Mouse (Mus musculus): Measurements from ENCODE around the gene Rimkla. TPM values are rescaled to one million over a fixed set of nuclear protein-coding genes. Genes with fewer than 3 reads are reported as not detected.

Gene Rimkla
- polyA plus RNA-seq, 1 experiment from 2014 or later, result 0.34 TPM

- Histone ChIP-seq H3K9ac (ENCODE audit: low read depth, low read length) (peak overlapping the region; percentile 82; the same call in 1 of the 2 replicates), H3K4me2 (peak overlapping the region; percentile 95), H3K36me3 (ENCODE audit: control insufficient read depth, insufficient read depth, low read length) (no peaks in the 10 kb centered on the region), H3K27me3 (replicated peaks; ENCODE audit: control insufficient read depth, insufficient read depth, low read length) (no peaks in the 10 kb centered on the region), H3K4me3 (ENCODE audit: low read depth, low read length) (peak overlapping the region; percentile 81), H3K9me3 (ENCODE audit: control insufficient read depth, low read length) (no peaks in the 10 kb centered on the region), H3K27ac (ENCODE audit: low read depth, low read length) (no peak overlapping the region), H3K4me1 (replicated peaks; ENCODE audit: control insufficient read depth, insufficient read depth, low read length) (peaks cover 20% of the 10 kb centered on the region)
- ATAC-seq (replicated peaks; ENCODE audit: low FRiP score) (no peak), DNase-seq (ENCODE audit: low spot score) (no peak)
- WGBS, result 43% methylated on average over 3 of the region's 3 CpGs
Measured at GRCm38 (mm10) chr4:119421191-119421590, 71.2 kb downstream of the Rimkla start.

DNA sequence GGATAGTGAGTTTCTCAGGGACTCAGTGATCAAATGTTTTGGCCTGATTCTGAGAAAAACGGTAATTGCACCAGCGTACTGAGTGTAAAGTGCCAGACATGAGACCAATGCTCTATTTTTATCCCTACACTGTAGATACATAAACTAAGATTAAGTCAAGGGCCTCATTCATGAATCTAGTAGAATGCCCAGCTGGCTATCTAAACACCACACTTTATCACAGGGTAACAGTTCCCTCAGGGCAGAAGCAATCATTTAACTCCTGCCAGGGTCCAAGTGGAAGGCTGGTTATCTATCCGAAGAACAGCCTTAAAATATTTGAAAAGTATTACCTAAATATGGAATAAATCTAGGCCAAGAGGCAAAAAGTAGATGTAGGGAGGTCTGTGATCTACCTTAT, 74.5 kb downstream of the Rimkla start:
- Histone ChIP-seq H3K36me3 (ENCODE audit: control insufficient read depth, insufficient read depth, low read length) (no peaks in the 10 kb centered on the region), H3K4me3 (ENCODE audit: low read depth, low read length) (no peak overlapping the region), H3K4me2 (peak overlapping the region; percentile 22; the same call in 1 of the 2 replicates), H3K27ac (ENCODE audit: low read depth, low read length) (no peak overlapping the region), H3K4me1 (replicated peaks; ENCODE audit: control insufficient read depth, insufficient read depth, low read length) (peaks cover 13% of the 10 kb centered on the region; the same call in 1 of the 2 replicates), H3K27me3 (replicated peaks; ENCODE audit: control insufficient read depth, insufficient read depth, low read length) (no peaks in the 10 kb centered on the region), H3K9me3 (ENCODE audit: control insufficient read depth, low read length) (no peaks in the 10 kb centered on the region), H3K9ac (ENCODE audit: low read depth, low read length) (no peak overlapping the region)
- WGBS, result 58% methylated on average over 3 of the region's 3 CpGs
- DNase-seq (ENCODE audit: low spot score) (no peak), ATAC-seq (replicated peaks; ENCODE audit: low FRiP score) (peak; percentile 50)

- no peak overlapping the region for H3K27ac ChIP-seq (ENCODE audit: low read depth, low read length)
- peaks cover 13% of the 10 kb centered on the region; the same call in 1 of the 2 replicates for H3K4me1 ChIP-seq (replicated peaks; ENCODE audit: control insufficient read depth, insufficient read depth, low read length)
- DNase-seq (ENCODE audit: low spot score) (no peak), ATAC-seq (replicated peaks; ENCODE audit: low FRiP score) (no peak)
- H3K9me3 ChIP-seq (ENCODE audit: control insufficient read depth, low read length), result no peaks in the 10 kb centered on the region
- H3K4me3 ChIP-seq (ENCODE audit: low read depth, low read length), result no peak overlapping the region
- 65% methylated on average over 3 of the region's 3 CpGs for WGBS
- no peak overlapping the region; the same call in 1 of the 2 replicates for H3K4me2 ChIP-seq
- H3K27me3 ChIP-seq (replicated peaks; ENCODE audit: control insufficient read depth, insufficient read depth, low read length), result no peaks in the 10 kb centered on the region
- no peaks in the 10 kb centered on the region for H3K36me3 ChIP-seq (ENCODE audit: control insufficient read depth, insufficient read depth, low read length)
- H3K9ac ChIP-seq (ENCODE audit: low read depth, low read length), result no peak overlapping the region
Measured at GRCm38 (mm10) chr4:119417270-119417669, 75.2 kb downstream of the Rimkla start.

Other genes with a start within 250 kb of the Rimkla start
- not detected in 2 replicates for gene Cldn19, start 237.2 kb downstream of the Rimkla start, polyA plus RNA-seq (2014; fragmentation: Nextera tagmentation; extraction: Ambion mirVana)
- gene Ybx1, start 198.0 kb downstream of the Rimkla start, polyA plus RNA-seq (2014; fragmentation: Nextera tagmentation; extraction: Ambion mirVana), result 952 and 969 TPM in 2 replicates
- 138 and 140 TPM in 2 replicates for gene Ppih, start 172.1 kb downstream of the Rimkla start, polyA plus RNA-seq (2014; fragmentation: Nextera tagmentation; extraction: Ambion mirVana)
- gene Ccdc30, start 77.1 kb downstream of the Rimkla start, polyA plus RNA-seq (2014; fragmentation: Nextera tagmentation; extraction: Ambion mirVana), result 1.6 and 3.7 TPM in 2 replicates
- gene Ppcs, start 70.2 kb downstream of the Rimkla start, polyA plus RNA-seq (2014; fragmentation: Nextera tagmentation; extraction: Ambion mirVana), result 29.2 and 30.8 TPM in 2 replicates
- 0.32 TPM in 1 of 2 replicates, not detected in the other for gene Zmynd12, start 69.8 kb downstream of the Rimkla start, polyA plus RNA-seq (2014; fragmentation: Nextera tagmentation; extraction: Ambion mirVana)
- gene Foxj3, start 44.4 kb upstream of the Rimkla start, polyA plus RNA-seq (2014; fragmentation: Nextera tagmentation; extraction: Ambion mirVana), result 16.5 and 19.1 TPM in 2 replicates
- 1.4 and 1.9 TPM in 2 replicates for gene Frg2f1, start 46.9 kb upstream of the Rimkla start, polyA plus RNA-seq (2014; fragmentation: Nextera tagmentation; extraction: Ambion mirVana)
- 0.62 TPM in 1 of 2 replicates, not detected in the other for gene Guca2a, start 145.1 kb upstream of the Rimkla start, polyA plus RNA-seq (2014; fragmentation: Nextera tagmentation; extraction: Ambion mirVana)
- 0.40 TPM in 1 of 2 replicates, not detected in the other for gene Guca2b, start 166.3 kb upstream of the Rimkla start, polyA plus RNA-seq (2014; fragmentation: Nextera tagmentation; extraction: Ambion mirVana)
- gene Hivep3, start 241.2 kb upstream of the Rimkla start, polyA plus RNA-seq (2014; fragmentation: Nextera tagmentation; extraction: Ambion mirVana), result 2.7 and 2.9 TPM in 2 replicates